Mouse (Mus musculus) forebrain, embryonic 10.5 days (tissue): ENCODE data around the gene Tmem201. TPM values are rescaled to one million over a fixed set of nuclear protein-coding genes. Genes with fewer than 3 reads are reported as not detected.

ENCODE experiments used
- DNase-seq: peaks from one replicate; pipeline ENCODE4 v3.0.0-alpha.2; 2017; ENCODE audit warnings: low spot score; ENCODE audit errors: extremely low spot score
- H3K27ac ChIP-seq: fragments of 300-500 bp; sonication (generic); 2 replicates; pipeline ENCODE4 v1.5.1; 2016; ENCODE audit warnings: mild to moderate bottlenecking
- H3K27me3 ChIP-seq: fragments of 300-500 bp; sonication (generic); 2 replicates; pipeline ENCODE4 v1.6.1; 2016; ENCODE audit warnings: mild to moderate bottlenecking; ENCODE audit not compliant: poor library complexity, severe bottlenecking
- H3K36me3 ChIP-seq: fragments of 300-500 bp; sonication (generic); replicated peaks from 2 replicates; pipeline ENCODE4 v1.6.1; 2016; ENCODE audit warnings: mild to moderate bottlenecking, moderate library complexity
- H3K4me1 ChIP-seq: fragments of 300-500 bp; sonication (generic); 2 replicates; pipeline ENCODE4 v1.6.1; 2016
- H3K4me3 ChIP-seq: fragments of 300-500 bp; sonication (generic); 2 replicates; pipeline ENCODE4 v1.5.1; 2016; ENCODE audit warnings: mild to moderate bottlenecking, moderate library complexity
- H3K9me3 ChIP-seq: fragments of 300-500 bp; sonication (generic); 2 replicates; pipeline ENCODE4 v1.6.1; 2016; ENCODE audit warnings: mild to moderate bottlenecking, moderate library complexity
- WGBS: fragments of 180-500 bp; shearing (Covaris S2); methylation state at CpG from one replicate; pipeline ENCODE4 v1.1.7; 2016; 5-methylcytosine and 5-hydroxymethylcytosine counted together
- polyA plus RNA-seq: library from polyadenylated mRNA; unstranded; fragments of >200 nt; fragmentation: Nextera tagmentation; extraction: Ambion mirVana; gene quantifications from 2 replicates; pipeline ENCODE4 v1.2.1, GENCODE M21; 2016

Tmem201 gene
- polyA plus RNA-seq, 1 experiment from 2014 or later: 38.7 TPM

DNA sequence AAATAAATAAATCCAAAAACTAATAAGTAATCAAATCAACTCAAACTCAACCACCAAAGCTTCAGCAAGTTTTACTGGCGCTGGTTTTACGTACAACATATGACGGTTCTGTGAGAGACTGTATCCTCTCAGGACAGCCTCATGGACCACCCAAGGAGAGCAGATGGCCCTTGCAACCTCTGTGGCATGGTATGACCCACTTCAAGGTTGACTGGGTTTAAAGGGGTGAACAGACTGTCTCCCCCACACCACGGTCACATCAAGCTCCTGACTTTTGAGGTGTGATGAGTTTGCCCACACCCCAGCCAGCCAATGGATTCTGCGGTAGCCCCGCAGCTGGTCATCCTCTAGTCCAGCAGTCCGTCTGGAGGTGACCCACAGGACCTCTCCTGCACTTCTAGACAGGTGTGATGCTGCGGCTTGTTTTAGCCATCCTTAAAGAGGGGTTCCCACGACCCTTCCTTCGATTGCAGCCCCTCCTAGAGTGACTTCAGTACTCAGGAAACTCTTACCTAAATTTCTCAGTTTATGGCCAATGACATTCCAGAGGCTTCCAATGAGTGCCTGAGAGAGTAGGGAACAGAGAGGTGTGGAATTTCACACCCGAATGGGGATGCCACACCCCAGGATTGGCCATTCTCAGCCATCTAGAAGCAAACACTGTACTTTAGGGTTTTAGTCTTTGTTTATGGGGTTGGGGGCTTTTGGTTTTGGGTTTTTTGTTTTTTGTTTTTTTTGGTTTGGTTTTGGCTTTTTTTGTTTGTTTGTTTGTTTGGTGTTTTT, 52.8 kb downstream of the Tmem201 start:
- DNase-seq: no peak
- H3K36me3 ChIP-seq: no peaks in the 10 kb centered on the region
- H3K27me3 ChIP-seq: peaks cover 29% of the 10 kb centered on the region
- no peak overlapping the region for H3K4me3 ChIP-seq
- no peaks in the 10 kb centered on the region for H3K9me3 ChIP-seq
- H3K4me1 ChIP-seq: peaks cover 6% of the 10 kb centered on the region; the same call in 1 of the 2 replicates
- H3K27ac ChIP-seq: no peak overlapping the region
- 89% methylated on average over 11 of the region's 11 CpGs for WGBS

GRCm38 (mm10) chr4:149683875-149684274, 54.0 kb downstream of the Tmem201 start:
- no peak for DNase-seq
- H3K4me3 ChIP-seq: no peak overlapping the region
- peaks cover 29% of the 10 kb centered on the region for H3K27me3 ChIP-seq
- H3K9me3 ChIP-seq: no peaks in the 10 kb centered on the region
- WGBS: 17% methylated on average over 7 of the region's 7 CpGs
- no peaks in the 10 kb centered on the region for H3K36me3 ChIP-seq
- no peak overlapping the region for H3K27ac ChIP-seq
- peaks cover 6% of the 10 kb centered on the region; the same call in 1 of the 2 replicates for H3K4me1 ChIP-seq

GRCm38 (mm10) chr4:149679056-149679770, 58.6 kb downstream of the Tmem201 start:
- Histone ChIP-seq H3K27me3 (peaks cover 48% of the 10 kb centered on the region), H3K9me3 (no peaks in the 10 kb centered on the region), H3K27ac (no peak overlapping the region), H3K4me1 (peaks cover 26% of the 10 kb centered on the region), H3K36me3 (no peaks in the 10 kb centered on the region), H3K4me3 (no peak overlapping the region)
- DNase-seq: no peak
- 76% methylated on average over 11 of the region's 11 CpGs for WGBS

- Histone ChIP-seq H3K36me3 (no peaks in the 10 kb centered on the region; the same call in 1 of the 2 replicates), H3K4me1 (peaks cover 20% of the 10 kb centered on the region), H3K27me3 (peaks cover 53% of the 10 kb centered on the region), H3K9me3 (no peaks in the 10 kb centered on the region), H3K4me3 (no peak overlapping the region), H3K27ac (no peak overlapping the region)
- WGBS: 74% methylated on average over 1 of the region's 1 CpGs
- no peak for DNase-seq
Observed at GRCm38 (mm10) chr4:149678006-149678405, 59.8 kb downstream of the Tmem201 start.

GRCm38 (mm10) chr4:149675378-149676261, 62.2 kb downstream of the Tmem201 start:
- peak overlapping the region; percentile 73 for H3K4me3 ChIP-seq
- peaks cover 41% of the 10 kb centered on the region for H3K27me3 ChIP-seq
- H3K9me3 ChIP-seq: peaks cover 4% of the 10 kb centered on the region; the same call in 1 of the 2 replicates
- no peaks in the 10 kb centered on the region; the same call in 1 of the 2 replicates for H3K36me3 ChIP-seq
- H3K4me1 ChIP-seq: peaks cover 20% of the 10 kb centered on the region
- WGBS: under 1% methylated on average over 60 of the region's 60 CpGs
- H3K27ac ChIP-seq: peak overlapping the region; percentile 77
- DNase-seq: peak; percentile 80

DNA sequence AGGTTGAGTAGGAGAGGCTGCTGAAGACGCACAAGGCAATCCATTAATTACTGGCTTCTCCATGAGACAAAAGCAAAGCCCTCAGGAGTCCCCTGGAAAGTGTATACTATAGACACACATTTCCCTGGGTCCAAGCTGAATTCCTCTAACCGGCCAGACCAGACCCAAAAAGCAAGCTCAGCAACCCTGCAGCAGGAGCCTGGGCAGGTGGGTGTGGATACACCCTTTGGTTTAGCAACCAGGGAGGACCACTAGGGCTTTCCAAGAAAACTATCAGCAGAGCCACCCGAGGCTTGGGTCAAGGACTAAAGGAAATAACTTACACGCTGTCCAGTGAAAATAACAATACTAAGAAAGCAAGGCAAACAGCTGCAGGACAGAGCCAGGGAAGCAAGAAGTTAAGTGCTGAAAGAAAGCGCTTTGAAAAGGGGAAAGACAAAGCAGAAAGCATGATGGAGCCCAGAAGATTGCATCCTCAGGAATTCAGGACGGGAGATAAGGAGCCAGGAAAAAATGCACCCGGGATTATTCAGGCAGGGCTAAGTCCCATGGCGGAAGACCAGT, 62.9 kb downstream of the Tmem201 start:
- Histone ChIP-seq H3K36me3 (no peaks in the 10 kb centered on the region; the same call in 1 of the 2 replicates), H3K27me3 (peaks cover 41% of the 10 kb centered on the region), H3K9me3 (peaks cover 4% of the 10 kb centered on the region; the same call in 1 of the 2 replicates), H3K4me1 (peaks cover 20% of the 10 kb centered on the region), H3K4me3 (peak overlapping the region; percentile 73), H3K27ac (peak overlapping the region; percentile 77; the same call in 1 of the 2 replicates)
- DNase-seq: no peak
- WGBS: 11% methylated on average over 8 of the region's 8 CpGs

- 93% methylated on average over 5 of the region's 5 CpGs for WGBS
- Histone ChIP-seq H3K27ac (no peak overlapping the region), H3K4me1 (peaks cover 20% of the 10 kb centered on the region), H3K9me3 (peaks cover 4% of the 10 kb centered on the region; the same call in 1 of the 2 replicates), H3K27me3 (peaks cover 41% of the 10 kb centered on the region), H3K36me3 (no peaks in the 10 kb centered on the region; the same call in 1 of the 2 replicates), H3K4me3 (no peak overlapping the region)
- DNase-seq: no peak
Observed at GRCm38 (mm10) chr4:149672747-149673146, 65.1 kb downstream of the Tmem201 start.

GRCm38 (mm10) chr4:149671175-149671574, 66.7 kb downstream of the Tmem201 start:
- H3K27me3 ChIP-seq: peaks cover 32% of the 10 kb centered on the region
- peaks cover 16% of the 10 kb centered on the region for H3K4me1 ChIP-seq
- H3K36me3 ChIP-seq: no peaks in the 10 kb centered on the region; the same call in 1 of the 2 replicates
- no peak for DNase-seq
- 97% methylated on average over 6 of the region's 6 CpGs for WGBS
- no peak overlapping the region for H3K27ac ChIP-seq
- no peak overlapping the region for H3K4me3 ChIP-seq
- H3K9me3 ChIP-seq: peaks cover 4% of the 10 kb centered on the region; the same call in 1 of the 2 replicates

DNA sequence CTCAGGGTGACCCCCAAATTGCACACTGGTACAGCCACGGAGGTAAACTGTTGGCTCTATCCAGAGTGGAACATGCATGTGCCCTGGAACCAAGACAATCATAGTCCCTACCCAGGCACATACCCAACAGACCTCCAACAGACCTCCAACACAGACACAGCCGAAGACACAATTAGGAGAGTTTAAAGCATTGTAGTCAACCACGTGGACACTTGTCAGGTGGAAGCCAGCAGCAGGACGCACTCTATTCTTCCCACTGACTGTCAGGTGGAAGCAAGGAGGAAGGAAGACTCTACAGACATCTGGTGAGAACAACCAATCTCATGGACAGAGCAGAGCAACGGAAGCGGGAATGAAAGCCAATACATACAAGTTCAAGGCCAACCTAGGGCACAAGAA, 72.2 kb downstream of the Tmem201 start:
- Histone ChIP-seq H3K9me3 (no peaks in the 10 kb centered on the region), H3K36me3 (no peaks in the 10 kb centered on the region), H3K4me3 (no peak overlapping the region), H3K27me3 (no peaks in the 10 kb centered on the region), H3K4me1 (no peaks in the 10 kb centered on the region), H3K27ac (no peak overlapping the region)
- DNase-seq: no peak
- WGBS: 92% methylated on average over 6 of the region's 6 CpGs

Other genes with a start within 250 kb of the Tmem201 start
- gene Ctnnbip1, start 219.8 kb downstream of the Tmem201 start, polyA plus RNA-seq: 53.6 and 59.6 TPM in 2 replicates
- gene Clstn1, start 151.6 kb downstream of the Tmem201 start, polyA plus RNA-seq: 17.8 and 21.4 TPM in 2 replicates
- gene Pik3cd, start 35.5 kb downstream of the Tmem201 start, polyA plus RNA-seq: 4.3 and 4.6 TPM in 2 replicates
- 13.4 and 15.0 TPM in 2 replicates for gene Slc25a33, start 36.2 kb upstream of the Tmem201 start, polyA plus RNA-seq
- 9.0 and 11.2 TPM in 2 replicates for gene Spsb1, start 217.0 kb upstream of the Tmem201 start, polyA plus RNA-seq